In genomic region chr7:19531077-19531476, GRCm38 (mm10) we compare ENCODE assay signal across 20 mouse cellular contexts. TPM values are rescaled to one million over a fixed set of nuclear protein-coding genes. Genes with fewer than 3 reads are reported as not detected.
A peak's percentile ranks its signal among the peaks of the same experiment; 100 is the strongest.
DNase-seq lines count a peak whose midpoint lies in the region; ATAC-seq and TF ChIP-seq lines count a peak whose summit lies in the region.
"Had no signal": no experiment of that assay in that cellular context is flagged by ENCODE, and none has a peak within 500 bp of the region (broad histone marks: within the 10 kb centered on the region; RNA-seq: fewer than 3 reads in every experiment).

No protein-coding gene starts in this region.

- no peaks in the 10 kb centered on the region for H3K9me3 ChIP-seq in hindbrain, postnatal 0 days (ENCODE audit: low read length)
- no peaks in the 10 kb centered on the region for H3K9me3 ChIP-seq in hindbrain, embryonic 10.5 days
- no peaks in the 10 kb centered on the region for H3K9me3 ChIP-seq in lung, embryonic 14.5 days (ENCODE audit: low read depth, low read length)
- H3K9me3 ChIP-seq in embryonic facial prominence, embryonic 14.5 days (ENCODE audit: control insufficient read depth, low read length): no peaks in the 10 kb centered on the region
- H3K9me3 ChIP-seq in forebrain, embryonic 10.5 days: no peaks in the 10 kb centered on the region
- H3K9me3 ChIP-seq: G1E; heart, embryonic 12.5 days; limb, embryonic 10.5 days; lung, embryonic 15.5 days; midbrain, embryonic 13.5 days had no signal

- H3K27ac ChIP-seq in hindbrain, postnatal 0 days: no peak overlapping the region
- H3K27ac ChIP-seq in hindbrain, embryonic 10.5 days: no peak overlapping the region
- H3K27ac ChIP-seq in lung, embryonic 14.5 days (ENCODE audit: low read depth): no peak overlapping the region
- no peak overlapping the region for H3K27ac ChIP-seq in embryonic facial prominence, embryonic 14.5 days (replicated peaks; ENCODE audit: low read depth, low read length)
- no peak overlapping the region for H3K27ac ChIP-seq in forebrain, embryonic 10.5 days
- H3K27ac ChIP-seq: limb, embryonic 10.5 days; lung, embryonic 15.5 days; midbrain, embryonic 13.5 days had no signal

- no peak for DNase-seq in hindbrain, postnatal 0 days (ENCODE audit: low spot score)
- DNase-seq in hindbrain, embryonic 10.5 days (ENCODE audit: low spot score): no peak
- no peak for DNase-seq in lung, embryonic 14.5 days
- no peak for DNase-seq in lung, postnatal 36 days
- no peak for DNase-seq in embryonic facial prominence, embryonic 14.5 days (ENCODE audit: low spot score)
- DNase-seq in forebrain, embryonic 10.5 days (ENCODE audit: extremely low spot score, low spot score): no peak
- DNase-seq: heart, postnatal 4 days; kidney, adult 9 months; thymus, postnatal 36 days had no signal

- H3K9ac ChIP-seq in hindbrain, postnatal 0 days (replicated peaks; ENCODE audit: low read length): no peak overlapping the region
- no peak overlapping the region for H3K9ac ChIP-seq in lung, embryonic 14.5 days
- H3K9ac ChIP-seq in embryonic facial prominence, embryonic 14.5 days (ENCODE audit: low read depth, low read length): no peak overlapping the region
- H3K9ac ChIP-seq: heart, embryonic 12.5 days; lung, embryonic 15.5 days; midbrain, embryonic 13.5 days had no signal

- TF ChIP-seq CTCF in hindbrain, postnatal 0 days (IDR thresholded peaks at IDR 0.05; ENCODE audit: low read depth): peak; percentile 24; the same call in 1 of the 2 replicates
- 0 out of 2 replicates have a peak, but pooled peaks have one; percentile 25 for TF ChIP-seq CTCF in lung, embryonic 14.5 days (IDR thresholded peaks at IDR 0.05; ENCODE audit: low read depth)

- H3K4me1 ChIP-seq in hindbrain, postnatal 0 days (ENCODE audit: insufficient read depth, low read length): no peaks in the 10 kb centered on the region
- H3K4me1 ChIP-seq in hindbrain, embryonic 10.5 days (replicated peaks): 0 out of 2 replicates have a peak, but pooled peaks cover 8% of the 10 kb centered on the region
- no peaks in the 10 kb centered on the region for H3K4me1 ChIP-seq in lung, embryonic 14.5 days (ENCODE audit: insufficient read depth)
- no peaks in the 10 kb centered on the region for H3K4me1 ChIP-seq in embryonic facial prominence, embryonic 14.5 days (ENCODE audit: control insufficient read depth, insufficient read depth, low read length)
- H3K4me1 ChIP-seq in forebrain, embryonic 10.5 days: no peaks in the 10 kb centered on the region
- H3K4me1 ChIP-seq: lung, embryonic 15.5 days; midbrain, embryonic 13.5 days had no signal

- H3K36me3 ChIP-seq in hindbrain, postnatal 0 days (ENCODE audit: insufficient read depth, low read length): peaks cover 45% of the 10 kb centered on the region
- H3K36me3 ChIP-seq in hindbrain, embryonic 10.5 days: peaks cover 79% of the 10 kb centered on the region
- H3K36me3 ChIP-seq in lung, embryonic 14.5 days (ENCODE audit: insufficient read depth): peaks cover 73% of the 10 kb centered on the region
- peaks cover 68% of the 10 kb centered on the region for H3K36me3 ChIP-seq in embryonic facial prominence, embryonic 14.5 days (ENCODE audit: control insufficient read depth, insufficient read depth, low read length)
- peaks cover 78% of the 10 kb centered on the region for H3K36me3 ChIP-seq in forebrain, embryonic 10.5 days (replicated peaks)

- H3K4me3 ChIP-seq in hindbrain, postnatal 0 days (ENCODE audit: low read length): no peak overlapping the region
- no peak overlapping the region for H3K4me3 ChIP-seq in hindbrain, embryonic 10.5 days
- no peak overlapping the region for H3K4me3 ChIP-seq in lung, embryonic 14.5 days (ENCODE audit: low read depth, low read length)
- no peak overlapping the region for H3K4me3 ChIP-seq in embryonic facial prominence, embryonic 14.5 days (ENCODE audit: low read depth, low read length)
- H3K4me3 ChIP-seq in forebrain, embryonic 10.5 days: no peak overlapping the region
- H3K4me3 ChIP-seq: heart, embryonic 12.5 days; limb, embryonic 10.5 days; lung, embryonic 15.5 days; midbrain, embryonic 13.5 days had no signal

- ATAC-seq in hindbrain, postnatal 0 days: 0 out of 2 replicates have a peak, but pooled peaks have one; percentile 1
- ATAC-seq in lung, embryonic 14.5 days (ENCODE audit: insufficient read depth): no peak
- peak; percentile 31; the same call in 1 of the 2 replicates for ATAC-seq in embryonic facial prominence, embryonic 14.5 days (ENCODE audit: low read depth)
- ATAC-seq in megakaryocyte-erythroid progenitor cell, adult 5-6 weeks (replicated peaks; ENCODE audit: low FRiP score, low TSS enrichment, poor library complexity, severe bottlenecking): peak; percentile 42
- no peak for ATAC-seq in erythroblast, adult 5-6 weeks (replicated peaks; ENCODE audit: low FRiP score, poor library complexity, severe bottlenecking)
- ATAC-seq: activated CD4-positive, CD25-positive, alpha-beta regulatory T cell, adult 4 months; forebrain, embryonic 16.5 days had no signal

- H3K4me2 ChIP-seq in hindbrain, postnatal 0 days (ENCODE audit: low read depth, low read length): no peak overlapping the region
- H3K4me2 ChIP-seq in lung, embryonic 14.5 days: no peak overlapping the region
- no peak overlapping the region for H3K4me2 ChIP-seq in embryonic facial prominence, embryonic 14.5 days (ENCODE audit: low read depth, low read length)
- H3K4me2 ChIP-seq: heart, embryonic 12.5 days; lung, embryonic 15.5 days; midbrain, embryonic 13.5 days had no signal

- 69% methylated on average over 10 of the region's 10 CpGs for WGBS in hindbrain, postnatal 0 days
- WGBS in hindbrain, embryonic 10.5 days: 78% methylated on average over 10 of the region's 10 CpGs
- 70% methylated on average over 10 of the region's 10 CpGs for WGBS in lung, embryonic 14.5 days
- 71% methylated on average over 10 of the region's 10 CpGs for WGBS in embryonic facial prominence, embryonic 14.5 days
- WGBS in forebrain, embryonic 10.5 days: 87% methylated on average over 10 of the region's 10 CpGs

- H3K27me3 ChIP-seq in hindbrain, postnatal 0 days (ENCODE audit: insufficient read depth, low read length): no peaks in the 10 kb centered on the region
- peaks cover 1% of the 10 kb centered on the region; the same call in 1 of the 2 replicates for H3K27me3 ChIP-seq in hindbrain, embryonic 10.5 days (ENCODE audit: insufficient read depth, poor library complexity, severe bottlenecking)
- no peaks in the 10 kb centered on the region for H3K27me3 ChIP-seq in lung, embryonic 14.5 days (ENCODE audit: insufficient read depth, low read length)
- H3K27me3 ChIP-seq in embryonic facial prominence, embryonic 14.5 days (replicated peaks; ENCODE audit: control insufficient read depth, insufficient read depth, low read length): no peaks in the 10 kb centered on the region
- H3K27me3 ChIP-seq in forebrain, embryonic 10.5 days (ENCODE audit: poor library complexity, severe bottlenecking): peaks cover 3% of the 10 kb centered on the region
- H3K27me3 ChIP-seq: lung, embryonic 15.5 days; midbrain, embryonic 13.5 days had no signal

RNA-seq across cellular contexts. Expression of gene Nkpd1, which starts 13.4 kb away (rescaled TPM):
- total RNA-seq in hindbrain, postnatal 0 days (2014; rRNA removed): 1.9 and 4.4 TPM in 2 replicates
- polyA plus RNA-seq in hindbrain, postnatal 0 days (2015; fragmentation: Nextera tagmentation; extraction: Ambion mirVana): 1.3 TPM in 2 replicates
- 0.09 and 0.10 TPM in 2 replicates for polyA plus RNA-seq in hindbrain, embryonic 10.5 days (2016; fragmentation: Nextera tagmentation; extraction: Ambion mirVana)
- polyA plus RNA-seq in lung, embryonic 14.5 days (2014; fragmentation: Nextera tagmentation; extraction: Ambion mirVana): 0.11 TPM in 2 replicates
- polyA plus RNA-seq in embryonic facial prominence, embryonic 14.5 days (2014; fragmentation: Nextera tagmentation; extraction: Ambion mirVana): 0.14 and 0.42 TPM in 2 replicates
- 0.20 TPM in 1 of 2 replicates, not detected in the other for total RNA-seq in megakaryocyte-erythroid progenitor cell, adult 5-6 weeks (2014; fragmentation: Nextera tagmentation)
- total RNA-seq in megakaryocyte-erythroid progenitor cell, adult 5-6 weeks (2017): not detected in 2 replicates
- total RNA-seq in erythroblast, adult 5-6 weeks (2015; ENCODE audit: low replicate concordance): not detected in 2 replicates
- not detected in 2 replicates for total RNA-seq in erythroblast, adult 5-6 weeks (2017; ENCODE audit: low replicate concordance)
- 0.06 and 0.12 TPM in 2 replicates for polyA plus RNA-seq in forebrain, embryonic 10.5 days (2016; fragmentation: Nextera tagmentation; extraction: Ambion mirVana)
- total RNA-seq: gastrocnemius, adult 8-10 months; heart, postnatal 4 days had no signal
- polyA plus RNA-seq: activated CD4-positive, CD25-positive, alpha-beta regulatory T cell, adult 4 months; neural tube, embryonic 11.5 days had no signal

RNA-seq across cellular contexts. Expression of gene Trappc6a, which starts 22.9 kb away (rescaled TPM):
- 26.4 and 46.5 TPM in 2 replicates for total RNA-seq in hindbrain, postnatal 0 days (2014; rRNA removed)
- 42.8 and 44.3 TPM in 2 replicates for polyA plus RNA-seq in hindbrain, postnatal 0 days (2015; fragmentation: Nextera tagmentation; extraction: Ambion mirVana)
- polyA plus RNA-seq in hindbrain, embryonic 10.5 days (2016; fragmentation: Nextera tagmentation; extraction: Ambion mirVana): 68.8 and 71.4 TPM in 2 replicates
- 77.3 and 83.5 TPM in 2 replicates for polyA plus RNA-seq in lung, embryonic 14.5 days (2014; fragmentation: Nextera tagmentation; extraction: Ambion mirVana)
- 61.8 and 67.3 TPM in 2 replicates for polyA plus RNA-seq in embryonic facial prominence, embryonic 14.5 days (2014; fragmentation: Nextera tagmentation; extraction: Ambion mirVana)
- total RNA-seq in megakaryocyte-erythroid progenitor cell, adult 5-6 weeks (2014; fragmentation: Nextera tagmentation): 89.3 and 96.3 TPM in 2 replicates
- 22.6 and 23.6 TPM in 2 replicates for total RNA-seq in megakaryocyte-erythroid progenitor cell, adult 5-6 weeks (2017)
- total RNA-seq in erythroblast, adult 5-6 weeks (2015; ENCODE audit: low replicate concordance): 17.9 and 18.8 TPM in 2 replicates
- 2.7 and 7.8 TPM in 2 replicates for total RNA-seq in erythroblast, adult 5-6 weeks (2017; ENCODE audit: low replicate concordance)
- 53.8 and 60.9 TPM in 2 replicates for polyA plus RNA-seq in forebrain, embryonic 10.5 days (2016; fragmentation: Nextera tagmentation; extraction: Ambion mirVana)

RNA-seq across cellular contexts. Expression of gene Bloc1s3, which starts 22.9 kb away (rescaled TPM):
- 18.8 and 22.4 TPM in 2 replicates for total RNA-seq in hindbrain, postnatal 0 days (2014; rRNA removed)
- 3.8 and 4.3 TPM in 2 replicates for polyA plus RNA-seq in hindbrain, postnatal 0 days (2015; fragmentation: Nextera tagmentation; extraction: Ambion mirVana)
- polyA plus RNA-seq in hindbrain, embryonic 10.5 days (2016; fragmentation: Nextera tagmentation; extraction: Ambion mirVana): 2.4 and 3.8 TPM in 2 replicates
- polyA plus RNA-seq in lung, embryonic 14.5 days (2014; fragmentation: Nextera tagmentation; extraction: Ambion mirVana): 1.1 and 1.7 TPM in 2 replicates
- 0.74 and 0.93 TPM in 2 replicates for polyA plus RNA-seq in embryonic facial prominence, embryonic 14.5 days (2014; fragmentation: Nextera tagmentation; extraction: Ambion mirVana)
- total RNA-seq in megakaryocyte-erythroid progenitor cell, adult 5-6 weeks (2014; fragmentation: Nextera tagmentation): 3.4 and 3.6 TPM in 2 replicates
- total RNA-seq in megakaryocyte-erythroid progenitor cell, adult 5-6 weeks (2017): 3.6 and 4.7 TPM in 2 replicates
- 3.5 and 4.2 TPM in 2 replicates for total RNA-seq in erythroblast, adult 5-6 weeks (2015; ENCODE audit: low replicate concordance)
- 0.84 and 1.5 TPM in 2 replicates for total RNA-seq in erythroblast, adult 5-6 weeks (2017; ENCODE audit: low replicate concordance)
- 2.1 and 2.3 TPM in 2 replicates for polyA plus RNA-seq in forebrain, embryonic 10.5 days (2016; fragmentation: Nextera tagmentation; extraction: Ambion mirVana)

RNA-seq across cellular contexts. Expression of gene Ppp1r37, which starts 31.8 kb away (rescaled TPM):
- 125 and 128 TPM in 2 replicates for total RNA-seq in hindbrain, postnatal 0 days (2014; rRNA removed)
- polyA plus RNA-seq in hindbrain, postnatal 0 days (2015; fragmentation: Nextera tagmentation; extraction: Ambion mirVana): 27.0 and 27.7 TPM in 2 replicates
- 22.6 and 30.4 TPM in 2 replicates for polyA plus RNA-seq in hindbrain, embryonic 10.5 days (2016; fragmentation: Nextera tagmentation; extraction: Ambion mirVana)
- polyA plus RNA-seq in lung, embryonic 14.5 days (2014; fragmentation: Nextera tagmentation; extraction: Ambion mirVana): 4.7 and 6.2 TPM in 2 replicates
- 4.9 and 5.7 TPM in 2 replicates for polyA plus RNA-seq in embryonic facial prominence, embryonic 14.5 days (2014; fragmentation: Nextera tagmentation; extraction: Ambion mirVana)
- total RNA-seq in megakaryocyte-erythroid progenitor cell, adult 5-6 weeks (2014; fragmentation: Nextera tagmentation): 27.7 and 37.2 TPM in 2 replicates
- total RNA-seq in megakaryocyte-erythroid progenitor cell, adult 5-6 weeks (2017): 14.6 and 14.7 TPM in 2 replicates
- total RNA-seq in erythroblast, adult 5-6 weeks (2015; ENCODE audit: low replicate concordance): 12.5 and 13.3 TPM in 2 replicates
- 22.9 and 37.9 TPM in 2 replicates for total RNA-seq in erythroblast, adult 5-6 weeks (2017; ENCODE audit: low replicate concordance)
- polyA plus RNA-seq in forebrain, embryonic 10.5 days (2016; fragmentation: Nextera tagmentation; extraction: Ambion mirVana): 20.2 and 22.2 TPM in 2 replicates

RNA-seq across cellular contexts. Expression of gene Zfp296, which starts 46.0 kb away (rescaled TPM):
- 0.25 TPM in 1 of 2 replicates, not detected in the other for total RNA-seq in hindbrain, postnatal 0 days (2014; rRNA removed)
- not detected in 2 replicates for polyA plus RNA-seq in hindbrain, postnatal 0 days (2015; fragmentation: Nextera tagmentation; extraction: Ambion mirVana)
- polyA plus RNA-seq in hindbrain, embryonic 10.5 days (2016; fragmentation: Nextera tagmentation; extraction: Ambion mirVana): 0.22 and 0.72 TPM in 2 replicates
- 0.27 and 0.38 TPM in 2 replicates for polyA plus RNA-seq in lung, embryonic 14.5 days (2014; fragmentation: Nextera tagmentation; extraction: Ambion mirVana)
- polyA plus RNA-seq in embryonic facial prominence, embryonic 14.5 days (2014; fragmentation: Nextera tagmentation; extraction: Ambion mirVana): 0.48 and 1.2 TPM in 2 replicates
- total RNA-seq in megakaryocyte-erythroid progenitor cell, adult 5-6 weeks (2014; fragmentation: Nextera tagmentation): 0.47 and 4.2 TPM in 2 replicates
- 3.2 and 3.9 TPM in 2 replicates for total RNA-seq in megakaryocyte-erythroid progenitor cell, adult 5-6 weeks (2017)
- not detected in 2 replicates for total RNA-seq in erythroblast, adult 5-6 weeks (2015; ENCODE audit: low replicate concordance)
- total RNA-seq in erythroblast, adult 5-6 weeks (2017; ENCODE audit: low replicate concordance): 0.84 TPM in 1 of 2 replicates, not detected in the other
- 0.30 and 0.47 TPM in 2 replicates for polyA plus RNA-seq in forebrain, embryonic 10.5 days (2016; fragmentation: Nextera tagmentation; extraction: Ambion mirVana)
- polyA plus RNA-seq: forebrain, embryonic 16.5 days had no signal

Comparison
In these comparisons a context has a peak if more than half of its experiments do, and no peak if none do; other contexts are left out.
1. ATAC-seq: peak in hindbrain, postnatal 0 days (single experiment), embryonic facial prominence, embryonic 14.5 days (single experiment) and megakaryocyte-erythroid progenitor cell, adult 5-6 weeks (single experiment); none in lung, embryonic 14.5 days (single experiment) and erythroblast, adult 5-6 weeks (single experiment).